Mouse (Mus musculus) left cerebral cortex, postnatal 4 days (tissue): ENCODE results near the gene Gm11034. TPM values are rescaled to one million over a fixed set of nuclear protein-coding genes. Genes with fewer than 3 reads are reported as not detected.
A peak's percentile ranks its signal among the peaks of the same experiment; 100 is the strongest.

Experiments
- DNase-seq: peaks from one replicate; pipeline ENCODE4 v3.0.0-alpha.2; 2022
- intact Hi-C: fragments of 180-260 bp; cut with DNase I; formaldehyde crosslinking; loops from one replicate; pipeline ENCODE4 v1.15.1; 2025
- total RNA-seq, 2 experiments: library from RNA; stranded (reverse); gene quantifications; 2 replicates each; pipeline ENCODE4 v1.2.3; 2021

Gene Gm11034
- total RNA-seq, 2 experiments from 2014 or later, result not detected

DNA sequence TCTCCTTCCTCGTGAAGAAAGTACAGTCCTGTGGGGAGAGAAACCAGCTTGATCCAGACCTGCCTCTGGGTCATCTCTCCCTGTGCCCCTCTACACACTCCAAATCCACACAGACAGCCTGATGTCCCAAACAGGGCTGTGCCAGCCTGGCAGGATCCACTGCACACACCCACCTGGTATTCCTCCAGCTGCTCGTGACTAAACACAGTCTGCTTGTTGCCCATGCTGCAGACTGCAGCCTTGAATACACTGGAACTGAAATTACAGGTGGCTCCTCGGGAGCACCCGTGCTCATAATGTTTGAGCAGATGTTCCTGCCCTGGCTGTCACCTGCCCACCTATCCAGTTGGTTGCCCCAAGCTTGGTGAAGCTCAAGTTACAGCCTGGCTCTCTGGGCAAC, 685 bp downstream of the Gm11034 start, which contains the start of gene Cib3:
Gene Cib3 (minus strand): TSS at position 87 of the 400 bp plus-strand sequence.
- no peak for DNase-seq

DNA sequence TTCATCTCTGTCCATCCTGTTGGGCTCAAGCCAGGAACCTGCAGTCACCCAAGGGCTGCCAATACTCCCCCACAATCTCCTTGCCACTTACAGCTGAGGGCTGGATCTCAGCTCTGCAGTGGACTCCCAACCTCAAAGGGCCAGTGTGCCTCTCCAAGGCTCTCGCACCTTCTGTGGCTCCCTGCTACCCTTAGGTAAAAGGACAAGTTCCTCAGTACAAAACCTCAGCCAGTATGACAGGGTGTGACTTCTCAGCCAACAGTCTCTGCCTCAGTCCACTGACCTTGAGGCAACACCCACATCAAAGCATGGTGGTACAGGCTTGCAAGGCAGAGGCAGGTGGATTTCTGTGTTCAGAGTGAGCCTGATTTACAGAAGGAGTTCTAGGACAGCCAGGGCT, 1.6 kb downstream of the Gm11034 start:
- intact Hi-C loops, result no loop called here

More for the DNA sequence above, 685 bp downstream of the Gm11034 start, which contains the start of gene Cib3:
- intact Hi-C loops, result no loop called here

DNA sequence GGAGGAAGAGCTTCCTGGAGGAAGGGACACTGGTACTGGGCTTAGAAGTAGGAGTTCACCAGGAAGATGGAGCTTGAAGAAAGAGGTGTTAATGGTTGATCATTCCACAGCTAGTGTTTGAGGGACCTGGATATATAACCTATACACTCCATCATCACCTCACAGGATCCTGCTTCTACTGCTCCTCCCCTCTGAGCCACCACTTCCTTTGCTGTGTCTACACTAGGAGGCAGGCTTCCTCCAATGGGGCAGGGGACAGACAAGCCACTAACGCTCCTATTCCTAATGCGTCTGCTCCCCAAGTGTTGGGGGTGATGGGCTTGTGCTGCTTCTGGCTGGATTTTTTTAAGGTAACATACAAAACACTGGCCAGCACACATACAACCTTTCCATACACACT, 2.7 kb downstream of the Gm11034 start:
- intact Hi-C loops, result no loop called here
- no peak for DNase-seq

More for the DNA sequence above, 1.6 kb downstream of the Gm11034 start:
- DNase-seq, result no peak

DNA sequence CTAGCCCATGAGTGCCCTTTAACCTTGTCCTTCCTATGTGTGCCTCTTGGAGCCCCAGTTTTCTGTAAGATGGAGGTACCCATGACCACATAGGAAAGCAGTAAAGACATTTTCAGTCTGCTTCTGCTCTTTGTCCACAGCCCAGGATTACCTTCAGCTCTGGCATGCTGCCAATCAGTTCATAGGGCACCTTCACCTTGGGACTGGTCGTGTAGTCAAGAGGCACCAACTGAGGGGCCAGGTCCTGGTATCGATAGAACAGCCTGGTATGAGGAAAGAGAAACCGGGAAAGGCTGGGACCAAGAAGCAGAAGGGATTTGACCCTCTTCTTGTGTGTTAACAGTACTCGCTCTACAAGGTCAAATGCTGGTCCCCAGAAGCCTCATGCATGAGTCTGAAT, 3.2 kb downstream of the Gm11034 start:
- intact Hi-C loops, result no loop called here
- DNase-seq, result no peak

GRCm38 (mm10) chr8:72208582-72208981, 4.9 kb downstream of the Gm11034 start:
- intact Hi-C loops, result no loop called here
- DNase-seq, result no peak

DNA sequence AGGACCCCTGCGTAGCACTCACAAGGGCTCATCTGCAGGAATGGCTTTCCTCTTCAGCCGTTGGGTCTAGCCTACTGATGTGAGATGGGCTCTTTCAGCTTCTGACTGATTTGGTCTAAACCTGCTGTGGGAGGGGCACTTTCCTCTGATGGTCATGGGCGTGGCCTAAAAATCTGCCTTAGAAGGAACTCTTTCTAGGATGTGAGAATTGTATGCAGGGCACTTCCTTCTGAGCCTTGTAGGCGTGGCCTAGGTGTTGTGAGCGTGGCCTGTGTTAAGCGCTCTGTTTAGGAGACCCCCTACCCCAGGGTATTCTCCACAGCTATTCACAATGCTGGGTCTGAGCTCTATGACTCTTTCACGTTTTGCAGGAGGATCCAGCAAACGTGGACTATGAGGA, 15.4 kb downstream of the Gm11034 start:
- intact Hi-C loops, result no loop called here
- DNase-seq, result no peak

GRCm38 (mm10) chr8:72192065-72192464, 21.4 kb downstream of the Gm11034 start:
- intact Hi-C loops, result no loop called here
- no peak for DNase-seq

GRCm38 (mm10) chr8:72190215-72190539, 23.3 kb downstream of the Gm11034 start:
- no peak for DNase-seq
- intact Hi-C loops, result no loop called here

GRCm38 (mm10) chr8:72189417-72190214, 23.8 kb downstream of the Gm11034 start, which contains the start of gene Hsh2d:
Gene Hsh2d (plus strand): TSS chr8:72189638.
- intact Hi-C loops, result no loop called here
- DNase-seq, result no peak

DNA sequence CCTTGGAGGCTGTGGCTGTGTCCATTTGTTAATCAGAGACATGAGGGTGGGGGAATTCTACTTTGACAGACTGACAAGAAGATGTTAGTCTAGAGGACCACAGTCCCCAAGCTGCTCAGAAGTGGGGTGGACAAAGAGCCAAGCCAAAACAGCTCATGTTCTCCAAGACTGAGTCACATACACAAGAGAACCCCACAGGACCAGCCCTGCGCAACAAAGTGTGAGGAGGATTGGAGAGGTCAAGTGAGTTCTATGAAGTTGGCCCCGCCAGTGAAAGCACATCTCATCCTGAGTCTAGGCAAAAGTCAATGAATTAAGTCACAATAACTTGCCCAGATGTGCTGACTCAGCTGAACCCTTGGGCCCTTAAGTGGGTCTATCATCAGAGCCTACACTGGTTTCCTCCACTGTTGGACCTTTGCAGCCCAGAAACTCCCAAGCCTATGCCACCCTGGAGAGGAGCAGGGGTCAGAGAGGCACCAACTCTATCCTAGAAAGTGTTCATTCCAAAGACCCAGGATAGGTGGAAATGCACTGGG, 25.6 kb downstream of the Gm11034 start:
- DNase-seq, result no peak
- intact Hi-C loops, result no loop called here

DNA sequence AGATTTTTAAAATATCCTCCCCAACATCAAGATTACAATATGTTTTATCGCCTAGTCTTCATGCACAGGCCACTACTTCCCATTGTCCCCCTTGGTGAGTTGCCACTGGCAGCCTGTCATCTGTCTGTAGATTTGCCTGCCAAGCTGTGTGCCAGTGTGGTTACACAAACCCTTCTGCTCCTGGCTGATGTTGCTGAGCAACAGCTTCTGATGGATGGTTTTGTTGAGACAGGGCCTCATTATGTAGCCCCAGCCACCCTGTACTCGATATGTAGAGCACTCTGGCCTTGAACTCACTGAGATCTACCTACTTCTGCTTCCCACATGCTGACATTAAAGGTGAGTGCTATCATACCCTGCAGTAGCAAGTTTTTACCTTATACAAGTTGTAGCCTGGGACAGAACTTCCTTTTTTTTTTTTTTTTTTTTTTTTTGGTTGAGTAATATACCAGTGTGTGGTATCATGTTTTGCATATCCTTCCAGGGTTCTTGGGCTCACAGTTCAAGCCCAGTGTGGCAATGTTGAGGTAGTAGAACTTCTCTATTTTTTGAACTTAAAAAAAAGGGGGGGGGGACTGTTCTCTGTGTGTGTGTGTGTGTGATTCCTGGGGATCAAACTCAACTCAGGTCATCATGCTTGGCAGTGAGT, 29.8 kb downstream of the Gm11034 start:
- intact Hi-C loops, result no loop called here
- peak; percentile 32 for DNase-seq

GRCm38 (mm10) chr8:72177346-72177925, 36.0 kb downstream of the Gm11034 start:
- DNase-seq, result peak; percentile 86
- intact Hi-C loops, result loop anchor here (10.0 kb wide), 1 partner anchor 187 kb away; no protein-coding TSS in a partner anchor

- no peak for DNase-seq
- intact Hi-C loops, result loop anchor here (10.0 kb wide), 1 partner anchor 195 kb away; no protein-coding TSS in a partner anchor
These were observed 43.7 kb downstream of the Gm11034 start for GRCm38 (mm10) chr8:72169681-72170249.

GRCm38 (mm10) chr8:72169098-72169668, 44.3 kb downstream of the Gm11034 start:
- intact Hi-C loops, result no loop called here
- DNase-seq, result no peak

Other genes with a start within 250 kb of the Gm11034 start
- gene Cyp4f18, start 204.0 kb downstream of the Gm11034 start, total RNA-seq, result under 1 TPM in 1 of 2 experiments, not detected in 1; 0.48 TPM
- not detected for gene Olfr372, start 172.4 kb downstream of the Gm11034 start, total RNA-seq
- not detected for gene Olfr373, start 130.5 kb downstream of the Gm11034 start, total RNA-seq
- gene Olfr374, start 106.6 kb downstream of the Gm11034 start, total RNA-seq, result under 1 TPM in 1 of 2 experiments, not detected in 1; 0.04 TPM
- 10 to 100 TPM; 74.1 to 78.5 TPM for gene Tpm4, start 78.7 kb downstream of the Gm11034 start, total RNA-seq
- gene Rab8a, start 52.4 kb downstream of the Gm11034 start, total RNA-seq, result 10 to 100 TPM; 49.6 to 55.4 TPM
- gene Hsh2d, start 24.0 kb downstream of the Gm11034 start, total RNA-seq, result not detected
- under 1 TPM in 1 of 2 experiments, not detected in 1; 0.16 TPM for gene Cib3, start 799 bp downstream of the Gm11034 start, total RNA-seq
- gene Fam32a, start 6.1 kb upstream of the Gm11034 start, total RNA-seq, result 10 to 100 TPM; 71.3 to 76.4 TPM
- 100 to 1,000 TPM; 155 to 161 TPM for gene Ap1m1, start 26.4 kb upstream of the Gm11034 start, total RNA-seq
- gene Gm10282, start 91.6 kb upstream of the Gm11034 start, total RNA-seq, result 10 to 100 TPM; 18.5 to 19.4 TPM
- 10 to 100 TPM; 13.1 to 15.1 TPM for gene Klf2, start 105.4 kb upstream of the Gm11034 start, total RNA-seq
- gene Eps15l1, start 207.8 kb upstream of the Gm11034 start, total RNA-seq, result 10 to 100 TPM; 83.1 to 87.6 TPM
- gene Calr3, start 230.2 kb upstream of the Gm11034 start, total RNA-seq, result 1 to 10 TPM in 1 of 2 experiments, under 1 TPM in 1; 0.74 to 1.1 TPM
- gene 1700030K09Rik, start 230.2 kb upstream of the Gm11034 start, total RNA-seq, result 10 to 100 TPM; 14.1 to 15.5 TPM